Mouse (Mus musculus): ENCODE results near the gene Atxn1. TPM values are rescaled to one million over a fixed set of nuclear protein-coding genes. Genes with fewer than 3 reads are reported as not detected.

Gene Atxn1
- polyA plus RNA-seq, 1 experiment from 2014 or later: 2.3 TPM

GRCm38 (mm10) chr13:45874196-45874595 lies 90.6 kb downstream of the Atxn1 start:
- H3K9me3 ChIP-seq (replicated peaks): no peaks in the 10 kb centered on the region
- no peak overlapping the region for H3K9ac ChIP-seq
- WGBS (ENCODE audit: insufficient replicate concordance): 79% methylated on average over 4 of the region's 4 CpGs
- no peak overlapping the region for H3K27ac ChIP-seq (replicated peaks)
- peaks cover 5% of the 10 kb centered on the region for H3K36me3 ChIP-seq (replicated peaks)
- ATAC-seq (ENCODE audit: insufficient read depth): no peak
- H3K27me3 ChIP-seq: no peaks in the 10 kb centered on the region
- peaks cover 11% of the 10 kb centered on the region for H3K4me1 ChIP-seq (replicated peaks)
- no peak overlapping the region for H3K4me3 ChIP-seq (replicated peaks)
- H3K4me2 ChIP-seq: no peak overlapping the region

DNA sequence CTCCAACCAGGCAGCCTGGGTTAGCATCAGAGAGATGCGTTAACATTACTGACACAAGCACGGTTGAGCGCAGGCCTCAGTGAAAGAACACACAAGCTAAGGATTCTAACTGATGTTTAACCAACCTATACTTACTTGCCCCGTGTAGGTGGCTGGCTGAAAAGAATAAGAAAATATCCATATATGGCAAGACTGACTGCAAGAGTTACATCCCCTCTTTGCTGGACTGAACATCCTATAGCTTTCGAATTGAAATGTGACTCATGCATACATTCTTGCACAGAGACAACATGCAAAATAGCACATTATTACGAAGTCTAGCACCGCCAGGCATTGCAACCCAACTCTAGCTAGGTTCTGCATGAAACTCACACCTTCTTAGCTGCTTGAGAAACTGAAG lies 91.8 kb downstream of the Atxn1 start:
- Histone ChIP-seq H3K36me3 (replicated peaks) (peaks cover 5% of the 10 kb centered on the region), H3K9me3 (replicated peaks) (no peaks in the 10 kb centered on the region), H3K27ac (replicated peaks) (no peak overlapping the region), H3K4me2 (no peak overlapping the region), H3K4me1 (replicated peaks) (peaks cover 23% of the 10 kb centered on the region), H3K4me3 (replicated peaks) (no peak overlapping the region), H3K27me3 (no peaks in the 10 kb centered on the region), H3K9ac (no peak overlapping the region)
- 82% methylated on average over 7 of the region's 7 CpGs for WGBS (ENCODE audit: insufficient replicate concordance)
- no peak for ATAC-seq (ENCODE audit: insufficient read depth)

DNA sequence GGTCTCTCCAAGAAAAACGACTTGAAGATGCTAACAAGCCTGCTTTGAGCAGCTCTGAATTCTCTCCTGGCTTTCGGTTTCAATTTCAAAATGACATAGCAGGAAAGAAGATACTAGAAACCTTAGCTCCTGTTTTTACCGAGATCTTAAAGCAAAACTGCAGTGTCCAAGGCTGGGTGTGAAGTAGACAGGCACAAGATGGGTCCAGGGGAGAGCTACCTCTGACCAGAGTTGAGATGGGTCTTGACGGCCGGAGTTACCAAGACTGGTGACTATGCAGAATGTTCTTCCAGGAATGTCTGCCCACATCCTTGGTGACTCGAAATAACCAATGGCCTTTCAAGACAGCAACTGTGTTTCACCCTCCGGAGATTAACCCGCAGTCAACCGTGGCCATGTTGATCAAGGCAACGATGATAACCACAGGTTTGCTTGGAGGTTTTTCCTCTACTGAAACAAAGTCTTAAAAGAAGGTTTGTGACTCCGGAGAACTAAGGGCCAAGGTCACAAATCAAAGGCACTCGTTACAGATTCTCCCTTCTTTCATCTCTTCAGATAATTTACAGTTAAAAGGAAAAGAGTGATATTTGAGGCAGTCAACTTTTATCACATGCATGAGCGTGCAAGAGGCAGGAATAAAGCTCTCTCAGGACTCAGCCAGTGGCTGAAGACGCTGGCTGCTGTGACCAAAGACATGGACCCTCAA lies 92.6 kb downstream of the Atxn1 start:
- H3K4me3 ChIP-seq (replicated peaks): no peak overlapping the region
- H3K27me3 ChIP-seq: no peaks in the 10 kb centered on the region
- H3K9ac ChIP-seq: no peak overlapping the region
- WGBS (ENCODE audit: insufficient replicate concordance): 56% methylated on average over 14 of the region's 14 CpGs
- H3K36me3 ChIP-seq (replicated peaks): peaks cover 5% of the 10 kb centered on the region
- H3K9me3 ChIP-seq (replicated peaks): no peaks in the 10 kb centered on the region
- no peak overlapping the region for H3K27ac ChIP-seq (replicated peaks)
- H3K4me2 ChIP-seq: peak overlapping the region; percentile 34
- no peak for ATAC-seq (ENCODE audit: insufficient read depth)
- H3K4me1 ChIP-seq (replicated peaks): peaks cover 31% of the 10 kb centered on the region

DNA sequence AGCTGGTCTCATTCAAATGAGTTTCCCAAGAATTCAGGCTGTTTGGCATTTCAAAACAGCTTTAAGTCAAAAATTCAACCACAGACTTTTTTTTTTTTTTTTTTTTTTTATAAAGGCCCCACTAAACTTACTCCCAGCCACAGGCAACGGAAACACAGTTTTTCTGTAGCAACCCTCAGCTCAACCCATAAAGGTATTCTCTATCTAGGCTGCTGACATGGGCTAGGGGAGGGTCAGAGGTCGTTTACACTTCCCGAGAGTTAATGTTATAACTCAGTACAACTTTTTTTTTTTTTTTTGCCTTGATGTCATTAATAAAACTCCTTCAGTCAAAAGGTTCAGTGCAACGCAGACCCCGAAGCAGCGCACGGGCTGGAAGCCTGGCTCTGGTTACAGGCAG lies 93.3 kb downstream of the Atxn1 start:
- Histone ChIP-seq H3K4me3 (replicated peaks) (no peak overlapping the region), H3K27me3 (no peaks in the 10 kb centered on the region), H3K9me3 (replicated peaks) (no peaks in the 10 kb centered on the region), H3K36me3 (replicated peaks) (peaks cover 5% of the 10 kb centered on the region), H3K27ac (replicated peaks) (no peak overlapping the region), H3K4me2 (peak overlapping the region; percentile 34), H3K4me1 (replicated peaks) (peaks cover 37% of the 10 kb centered on the region), H3K9ac (no peak overlapping the region)
- 63% methylated on average over 7 of the region's 7 CpGs for WGBS (ENCODE audit: insufficient replicate concordance)
- no peak for ATAC-seq (ENCODE audit: insufficient read depth)

DNA sequence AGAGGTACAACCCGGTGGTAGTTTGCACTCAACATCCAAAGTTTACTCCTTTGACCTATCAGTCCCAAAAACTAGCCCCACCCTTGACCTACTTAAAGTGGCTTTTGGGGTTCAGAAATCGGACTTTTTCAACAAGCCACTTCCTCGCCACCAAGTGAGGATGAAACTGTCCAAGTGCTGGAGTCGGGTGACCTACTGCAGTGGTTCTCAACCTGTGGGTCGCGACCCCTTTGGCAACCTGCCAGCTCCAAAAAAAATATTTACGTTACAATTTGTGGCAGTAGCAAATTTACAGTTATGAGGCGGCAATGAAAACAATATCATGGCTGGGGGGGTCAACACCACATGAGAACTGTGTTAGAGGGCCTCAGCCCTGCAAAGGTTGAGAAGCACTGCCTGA lies 95.9 kb downstream of the Atxn1 start:
- no peak for ATAC-seq (ENCODE audit: insufficient read depth)
- Histone ChIP-seq H3K9ac (no peak overlapping the region), H3K4me2 (no peak overlapping the region), H3K9me3 (replicated peaks) (no peaks in the 10 kb centered on the region), H3K27ac (replicated peaks) (no peak overlapping the region), H3K4me1 (replicated peaks) (peaks cover 50% of the 10 kb centered on the region), H3K36me3 (replicated peaks) (no peaks in the 10 kb centered on the region), H3K27me3 (no peaks in the 10 kb centered on the region), H3K4me3 (replicated peaks) (no peak overlapping the region)
- 70% methylated on average over 8 of the region's 8 CpGs for whole genome bisulfite sequencing (ENCODE audit: insufficient replicate concordance)

DNA sequence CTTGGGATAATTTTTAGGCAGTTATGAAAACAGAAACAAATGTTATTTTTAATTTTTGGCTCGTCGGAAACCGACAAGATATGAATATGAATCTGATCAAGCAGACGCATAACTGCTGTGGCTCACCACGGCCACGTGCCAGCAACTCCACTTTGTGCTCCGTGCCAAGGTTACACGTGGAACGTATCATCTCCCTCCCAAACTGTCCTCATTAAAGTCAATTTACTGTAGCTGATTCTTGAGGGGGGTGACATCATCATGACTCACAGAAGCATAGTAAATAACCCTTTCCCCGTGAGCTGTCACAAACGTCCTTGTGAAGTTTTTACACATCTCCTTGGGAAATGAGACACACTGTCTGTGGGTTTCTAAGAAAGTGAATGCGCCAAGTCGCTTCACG lies 97.5 kb downstream of the Atxn1 start:
- H3K9ac ChIP-seq: no peak overlapping the region
- H3K27me3 ChIP-seq: no peaks in the 10 kb centered on the region
- H3K9me3 ChIP-seq (replicated peaks): no peaks in the 10 kb centered on the region
- H3K4me3 ChIP-seq (replicated peaks): no peak overlapping the region
- WGBS (ENCODE audit: insufficient replicate concordance): 44% methylated on average over 14 of the region's 14 CpGs
- H3K4me2 ChIP-seq: no peak overlapping the region
- no peaks in the 10 kb centered on the region for H3K36me3 ChIP-seq (replicated peaks)
- peak; percentile 49; the same call in 1 of the 2 replicates for ATAC-seq (ENCODE audit: insufficient read depth)
- H3K27ac ChIP-seq (replicated peaks): no peak overlapping the region
- peaks cover 46% of the 10 kb centered on the region for H3K4me1 ChIP-seq (replicated peaks)

GRCm38 (mm10) chr13:45866615-45867245 lies 98.1 kb downstream of the Atxn1 start:
- H3K4me1 ChIP-seq (replicated peaks): peaks cover 41% of the 10 kb centered on the region
- H3K36me3 ChIP-seq (replicated peaks): no peaks in the 10 kb centered on the region
- H3K27me3 ChIP-seq: no peaks in the 10 kb centered on the region
- peak; percentile 92 for ATAC-seq (ENCODE audit: insufficient read depth)
- no peak overlapping the region for H3K4me3 ChIP-seq (replicated peaks)
- peak overlapping the region; percentile 43 for H3K4me2 ChIP-seq
- WGBS (ENCODE audit: insufficient replicate concordance): 44% methylated on average over 8 of the region's 8 CpGs
- no peaks in the 10 kb centered on the region for H3K9me3 ChIP-seq (replicated peaks)
- H3K27ac ChIP-seq (replicated peaks): peak overlapping the region; percentile 54; the same call in 1 of the 2 replicates
- no peak overlapping the region for H3K9ac ChIP-seq

DNA sequence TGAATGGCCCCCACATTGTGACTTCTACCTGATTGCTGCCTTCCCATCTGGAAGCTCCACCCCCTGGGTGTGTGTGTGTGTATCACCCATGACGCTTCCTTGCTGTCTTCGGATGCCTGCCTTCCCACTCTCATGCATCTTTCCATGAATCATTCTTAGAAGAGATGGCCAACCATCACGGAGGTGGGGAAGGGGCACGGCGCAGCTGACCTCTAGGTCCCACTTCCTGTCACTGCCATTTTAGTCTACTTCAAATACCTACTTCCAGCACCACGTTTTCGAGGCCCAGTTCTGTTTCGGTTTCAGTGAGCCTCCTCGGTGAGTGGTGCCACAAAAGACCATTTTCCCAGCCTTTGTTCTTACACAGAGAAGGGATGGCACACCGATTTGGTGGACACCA lies 99.2 kb downstream of the Atxn1 start:
- ATAC-seq (ENCODE audit: insufficient read depth): no peak
- H3K27me3 ChIP-seq: no peaks in the 10 kb centered on the region
- no peak overlapping the region for H3K4me3 ChIP-seq (replicated peaks)
- WGBS (ENCODE audit: insufficient replicate concordance): 83% methylated on average over 10 of the region's 10 CpGs
- no peak overlapping the region for H3K27ac ChIP-seq (replicated peaks)
- H3K9ac ChIP-seq: no peak overlapping the region
- H3K4me1 ChIP-seq (replicated peaks): peaks cover 39% of the 10 kb centered on the region
- no peak overlapping the region for H3K4me2 ChIP-seq
- no peaks in the 10 kb centered on the region for H3K9me3 ChIP-seq (replicated peaks)
- no peaks in the 10 kb centered on the region for H3K36me3 ChIP-seq (replicated peaks)

- Histone ChIP-seq H3K4me2 (no peak overlapping the region), H3K4me3 (replicated peaks) (no peak overlapping the region), H3K9me3 (replicated peaks) (no peaks in the 10 kb centered on the region), H3K4me1 (replicated peaks) (peaks cover 47% of the 10 kb centered on the region), H3K36me3 (replicated peaks) (no peaks in the 10 kb centered on the region), H3K9ac (no peak overlapping the region), H3K27me3 (no peaks in the 10 kb centered on the region), H3K27ac (replicated peaks) (no peak overlapping the region)
- WGBS (ENCODE audit: insufficient replicate concordance): 63% methylated on average over 8 of the region's 8 CpGs
- no peak for ATAC-seq (ENCODE audit: insufficient read depth)
These were observed 101.0 kb downstream of the Atxn1 start for GRCm38 (mm10) chr13:45863779-45864178.

GRCm38 (mm10) chr13:45861885-45862605 lies 102.8 kb downstream of the Atxn1 start:
- Histone ChIP-seq H3K27ac (replicated peaks) (no peak overlapping the region), H3K4me1 (replicated peaks) (peaks cover 33% of the 10 kb centered on the region), H3K9ac (no peak overlapping the region), H3K4me2 (no peak overlapping the region), H3K4me3 (replicated peaks) (no peak overlapping the region), H3K27me3 (no peaks in the 10 kb centered on the region), H3K9me3 (replicated peaks) (no peaks in the 10 kb centered on the region), H3K36me3 (replicated peaks) (no peaks in the 10 kb centered on the region)
- 73% methylated on average over 13 of the region's 13 CpGs for WGBS (ENCODE audit: insufficient replicate concordance)
- ATAC-seq (ENCODE audit: insufficient read depth): no peak

DNA sequence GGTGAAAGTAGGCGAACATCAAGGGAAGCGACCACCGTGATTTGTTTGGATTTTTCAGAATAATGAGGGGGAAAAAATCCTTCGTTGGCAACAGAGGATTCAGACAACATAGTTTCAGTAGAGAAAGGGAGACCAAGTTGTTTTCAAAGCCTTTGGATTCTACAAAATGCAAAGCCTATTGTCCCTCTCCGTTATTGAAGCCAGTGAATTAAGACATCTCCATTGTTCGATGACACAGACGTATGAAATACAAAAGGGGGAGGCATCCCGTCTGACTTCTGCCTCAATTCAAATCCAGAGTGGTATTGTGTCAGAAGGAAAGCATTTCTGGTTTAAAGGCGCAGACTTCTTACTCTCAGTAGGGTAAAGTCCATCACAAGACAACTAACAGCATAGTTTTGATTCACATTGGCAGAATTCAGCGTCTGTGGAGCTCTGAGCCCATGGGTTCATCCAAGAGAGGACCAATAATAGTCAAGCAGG lies 103.7 kb downstream of the Atxn1 start:
- Histone ChIP-seq H3K9ac (no peak overlapping the region), H3K4me1 (replicated peaks) (peaks cover 26% of the 10 kb centered on the region), H3K36me3 (replicated peaks) (no peaks in the 10 kb centered on the region), H3K27ac (replicated peaks) (no peak overlapping the region), H3K9me3 (replicated peaks) (no peaks in the 10 kb centered on the region), H3K27me3 (no peaks in the 10 kb centered on the region), H3K4me2 (no peak overlapping the region), H3K4me3 (replicated peaks) (no peak overlapping the region)
- WGBS (ENCODE audit: insufficient replicate concordance): 80% methylated on average over 10 of the region's 10 CpGs
- ATAC-seq (ENCODE audit: insufficient read depth): no peak
